Mouse (Mus musculus) forebrain, embryonic 15.5 days (tissue): ENCODE results near the gene Klrb1b. TPM values are rescaled to one million over a fixed set of nuclear protein-coding genes. Genes with fewer than 3 reads are reported as not detected.
"Not testable (repeated sequence)": the region's sequence is repeated elsewhere in the genome, so short reads cannot be mapped to it uniquely, and the experiment has no call there.

Experiments
- ATAC-seq: fragments of 200-750 bp; cut with Nextera tagmentation; replicated peaks from 2 replicates; pipeline ENCODE4 v1.8.0; 2017; ENCODE audit warnings: mild to moderate bottlenecking, moderate TSS enrichment, moderate library complexity
- H3K27ac ChIP-seq: fragments of 300-500 bp; sonication (generic); replicated peaks from 2 replicates; pipeline ENCODE4 v1.5.1; 2015; ENCODE audit warnings: mild to moderate bottlenecking, inconsistent platforms
- H3K27me3 ChIP-seq: fragments of 300-500 bp; sonication (generic); 2 replicates; pipeline ENCODE4 v1.6.1; 2015; ENCODE audit warnings: inconsistent platforms
- H3K36me3 ChIP-seq: fragments of 300-500 bp; sonication (generic); 2 replicates; pipeline ENCODE4 v1.6.1; 2015; ENCODE audit warnings: mild to moderate bottlenecking, inconsistent platforms
- H3K4me1 ChIP-seq: fragments of 300-500 bp; sonication (generic); 2 replicates; pipeline ENCODE4 v1.6.1; 2015; ENCODE audit warnings: inconsistent platforms
- H3K4me2 ChIP-seq: fragments of 300-500 bp; sonication (generic); replicated peaks from 2 replicates; pipeline ENCODE4 v1.6.1; 2015; ENCODE audit warnings: mild to moderate bottlenecking, inconsistent platforms
- H3K4me3 ChIP-seq: fragments of 300-500 bp; sonication (generic); 2 replicates; pipeline ENCODE4 v1.5.1; 2015; ENCODE audit warnings: mild to moderate bottlenecking, inconsistent platforms
- H3K9ac ChIP-seq: fragments of 300-500 bp; sonication (generic); replicated peaks from 2 replicates; pipeline ENCODE4 v1.6.1; 2015; ENCODE audit warnings: mild to moderate bottlenecking, inconsistent platforms
- H3K9me3 ChIP-seq: fragments of 300-500 bp; sonication (generic); 2 replicates; pipeline ENCODE4 v1.6.1; 2016; ENCODE audit warnings: inconsistent platforms
- WGBS: fragments of 180-500 bp; shearing (Covaris S2); methylation state at CpG from one replicate; pipeline ENCODE4 v1.1.7; 2015; ENCODE audit warnings: mixed read lengths; 5-methylcytosine and 5-hydroxymethylcytosine counted together
- polyA plus RNA-seq: library from polyadenylated mRNA; unstranded; fragments of >200 nt; fragmentation: Nextera tagmentation; extraction: Ambion mirVana; gene quantifications from 2 replicates; pipeline ENCODE4 v1.2.1, GENCODE M21; 2015

Gene Klrb1b
- polyA plus RNA-seq, 1 experiment from 2014 or later, result not detected

DNA sequence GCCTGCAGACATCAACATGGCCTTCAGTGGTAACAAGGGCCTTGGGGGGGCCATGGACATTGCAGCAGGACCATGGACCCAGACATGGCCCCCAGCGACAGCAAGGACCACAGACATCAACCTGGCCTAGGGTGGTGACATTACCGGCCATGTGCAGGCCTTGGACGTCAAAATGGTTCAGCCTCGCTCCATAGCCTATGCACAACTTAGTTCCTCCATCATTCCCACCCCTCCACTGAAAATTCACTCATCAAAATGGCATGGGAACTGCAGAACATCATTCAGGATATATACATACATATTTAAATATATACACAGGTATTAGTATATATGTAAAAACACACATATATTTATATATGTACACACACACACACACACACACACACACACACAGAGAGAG lies 21.3 kb upstream of the Klrb1b start:
- whole genome bisulfite sequencing, result 89% methylated on average over 4 of the region's 4 CpGs
- ATAC-seq, result no peak
- Histone ChIP-seq H3K4me2 (no peak overlapping the region), H3K4me1 (peaks cover 9% of the 10 kb centered on the region), H3K27me3 (no peaks in the 10 kb centered on the region), H3K9me3 (no peaks in the 10 kb centered on the region), H3K36me3 (no peaks in the 10 kb centered on the region), H3K27ac (no peak overlapping the region), H3K4me3 (no peak overlapping the region), H3K9ac (no peak overlapping the region)

- no peak for ATAC-seq
- 66% methylated on average over 8 of the region's 9 CpGs for WGBS
These were observed 19.9 kb upstream of the Klrb1b start for GRCm38 (mm10) chr6:128845998-128846542.

DNA sequence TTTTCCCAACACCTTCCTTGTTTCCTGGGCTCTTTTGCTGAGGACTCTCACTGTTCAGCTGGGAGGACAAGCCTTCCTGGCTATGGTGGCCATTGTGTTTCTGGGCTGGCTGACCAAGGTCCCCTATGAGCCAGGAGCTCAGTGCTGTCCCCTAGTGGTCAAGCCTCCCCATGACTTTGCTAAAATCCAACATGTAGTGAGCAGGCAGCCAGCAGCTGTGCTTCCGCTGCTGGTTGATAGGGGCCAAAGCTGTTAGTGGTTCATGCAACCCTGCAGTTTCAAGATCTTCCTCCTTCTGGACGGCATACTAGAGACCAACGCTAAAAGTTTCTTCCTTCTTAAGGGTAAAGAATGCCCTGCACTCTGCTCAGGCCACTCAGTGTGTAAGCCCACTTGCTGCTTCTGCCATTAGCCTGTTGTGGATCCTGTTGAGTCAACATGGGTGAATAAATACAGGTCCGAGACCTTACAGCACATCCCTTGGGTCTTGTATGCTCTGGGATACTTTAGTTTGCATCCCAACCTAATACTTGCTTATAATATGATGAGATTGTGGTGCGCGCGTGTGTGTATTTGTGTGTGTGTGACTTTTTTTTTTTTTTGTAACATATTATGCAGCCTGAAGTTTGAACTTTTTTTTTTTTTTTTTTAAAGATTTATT lies 19.3 kb upstream of the Klrb1b start:
- no peak overlapping the region for H3K9ac ChIP-seq
- no peak overlapping the region for H3K4me3 ChIP-seq
- H3K27ac ChIP-seq, result no peak overlapping the region
- no peaks in the 10 kb centered on the region for H3K27me3 ChIP-seq
- ATAC-seq, result no peak
- 27% methylated on average over 7 of the region's 7 CpGs for WGBS
- H3K4me1 ChIP-seq, result peaks cover 16% of the 10 kb centered on the region
- H3K9me3 ChIP-seq, result no peaks in the 10 kb centered on the region
- H3K4me2 ChIP-seq, result no peak overlapping the region
- no peaks in the 10 kb centered on the region for H3K36me3 ChIP-seq

More at GRCm38 (mm10) chr6:128845998-128846542, 19.9 kb upstream of the Klrb1b start:
- no peak overlapping the region for H3K9ac ChIP-seq
- H3K27ac ChIP-seq, result no peak overlapping the region
- no peaks in the 10 kb centered on the region for H3K36me3 ChIP-seq
- H3K9me3 ChIP-seq, result no peaks in the 10 kb centered on the region
- H3K27me3 ChIP-seq, result no peaks in the 10 kb centered on the region
- no peak overlapping the region for H3K4me2 ChIP-seq
- peaks cover 16% of the 10 kb centered on the region for H3K4me1 ChIP-seq
- no peak overlapping the region for H3K4me3 ChIP-seq

- no peak for ATAC-seq
These were observed 18.5 kb upstream of the Klrb1b start for GRCm38 (mm10) chr6:128844586-128845080.

GRCm38 (mm10) chr6:128844131-128844530 lies 18.0 kb upstream of the Klrb1b start:
- 28% methylated on average over 8 of the region's 8 CpGs for WGBS
- ATAC-seq, result no peak
- Histone ChIP-seq H3K27me3 (no peaks in the 10 kb centered on the region), H3K27ac (peak overlapping the region; percentile 38; the same call in 1 of the 2 replicates), H3K4me1 (peaks cover 26% of the 10 kb centered on the region), H3K4me3 (peak overlapping the region; percentile 99), H3K9ac (peak overlapping the region; percentile 60; the same call in 1 of the 2 replicates), H3K36me3 (no peaks in the 10 kb centered on the region), H3K9me3 (no peaks in the 10 kb centered on the region), H3K4me2 (peak overlapping the region; percentile 60)

More at GRCm38 (mm10) chr6:128844586-128845080, 18.5 kb upstream of the Klrb1b start:
- H3K4me1 ChIP-seq, result peaks cover 21% of the 10 kb centered on the region
- no peak overlapping the region for H3K9ac ChIP-seq
- 59% methylated on average over 5 of the region's 5 CpGs for WGBS
- H3K27me3 ChIP-seq, result no peaks in the 10 kb centered on the region
- peak overlapping the region; percentile 60 for H3K4me2 ChIP-seq
- no peaks in the 10 kb centered on the region for H3K36me3 ChIP-seq
- H3K27ac ChIP-seq, result no peak overlapping the region
- no peaks in the 10 kb centered on the region for H3K9me3 ChIP-seq
- H3K4me3 ChIP-seq, result peak overlapping the region; percentile 99; the same call in 1 of the 2 replicates

DNA sequence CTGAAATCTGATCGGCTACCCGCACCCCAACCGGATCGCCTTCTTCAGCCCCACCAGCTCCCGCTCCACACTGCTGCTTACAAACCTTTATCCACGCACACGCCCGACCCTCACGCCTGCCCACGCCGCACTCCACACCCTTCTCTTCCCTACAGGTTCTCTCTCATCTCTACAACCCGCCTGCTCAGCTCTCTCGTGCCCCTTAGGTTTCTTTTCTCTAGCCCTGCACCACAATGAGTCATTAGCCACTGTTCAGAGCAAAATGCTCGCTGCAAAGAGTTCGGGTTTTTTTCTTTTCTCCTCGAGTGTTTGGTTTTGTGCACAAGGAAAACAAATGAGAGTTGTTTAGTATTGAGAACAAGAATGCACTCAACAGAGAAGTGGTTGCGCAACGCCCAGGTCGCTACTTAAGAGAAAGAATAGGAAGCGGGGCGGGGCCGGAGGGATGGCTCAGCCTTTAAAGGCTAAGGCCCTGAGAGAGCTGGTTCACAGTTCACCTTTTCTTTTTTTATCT lies 17.4 kb upstream of the Klrb1b start:
- Histone ChIP-seq H3K9me3 (no peaks in the 10 kb centered on the region), H3K27ac (peak overlapping the region; percentile 95), H3K27me3 (no peaks in the 10 kb centered on the region), H3K4me1 (peaks cover 27% of the 10 kb centered on the region), H3K9ac (peak overlapping the region; percentile 60), H3K4me2 (peak overlapping the region; percentile 60), H3K36me3 (no peaks in the 10 kb centered on the region), H3K4me3 (peak overlapping the region; percentile 99)
- peak; percentile 57 for ATAC-seq
- WGBS, result under 1% methylated on average over 22 of the region's 22 CpGs

DNA sequence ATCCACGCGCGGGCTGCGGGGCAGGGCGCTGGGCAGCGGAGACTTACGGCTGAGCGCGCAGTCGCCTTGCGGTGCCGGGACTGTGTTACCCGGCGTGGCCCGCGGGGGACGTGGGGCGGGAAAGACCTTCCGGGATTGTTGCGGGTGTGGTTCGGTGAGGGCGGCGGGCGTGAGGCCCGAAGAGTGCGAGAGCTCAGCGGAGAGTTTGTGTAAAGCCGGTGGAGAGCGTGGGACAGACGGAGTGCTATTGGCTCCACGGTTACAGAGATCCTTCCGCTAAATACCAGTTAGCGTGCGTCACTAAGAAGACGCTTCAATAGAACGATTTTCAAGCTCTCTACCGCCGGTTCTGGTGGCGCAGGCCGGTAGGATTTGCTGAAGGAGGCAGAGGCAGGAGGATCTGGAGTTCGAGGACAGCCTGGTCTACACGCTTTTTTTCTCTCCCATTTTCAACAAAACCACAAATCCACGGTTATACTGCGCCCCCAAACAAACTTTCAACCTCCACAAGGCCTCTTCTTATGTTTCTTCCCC lies 16.9 kb upstream of the Klrb1b start:
- Histone ChIP-seq H3K4me3 (peak overlapping the region; percentile 99), H3K36me3 (no peaks in the 10 kb centered on the region), H3K27ac (peak overlapping the region; percentile 95), H3K4me2 (peak overlapping the region; percentile 63), H3K27me3 (no peaks in the 10 kb centered on the region), H3K9ac (peak overlapping the region; percentile 75), H3K9me3 (no peaks in the 10 kb centered on the region), H3K4me1 (peaks cover 27% of the 10 kb centered on the region)
- ATAC-seq, result peak; percentile 85
- under 1% methylated on average over 44 of the region's 44 CpGs for WGBS

GRCm38 (mm10) chr6:128842356-128842944 lies 16.3 kb upstream of the Klrb1b start:
- peak overlapping the region; percentile 63 for H3K4me2 ChIP-seq
- H3K9me3 ChIP-seq, result no peaks in the 10 kb centered on the region
- peaks cover 27% of the 10 kb centered on the region for H3K4me1 ChIP-seq
- H3K27ac ChIP-seq, result peak overlapping the region; percentile 95
- H3K27me3 ChIP-seq, result no peaks in the 10 kb centered on the region
- H3K4me3 ChIP-seq, result peak overlapping the region; percentile 99
- H3K36me3 ChIP-seq, result no peaks in the 10 kb centered on the region
- WGBS, result under 1% methylated on average over 20 of the region's 20 CpGs
- ATAC-seq, result no peak
- H3K9ac ChIP-seq, result peak overlapping the region; percentile 75

DNA sequence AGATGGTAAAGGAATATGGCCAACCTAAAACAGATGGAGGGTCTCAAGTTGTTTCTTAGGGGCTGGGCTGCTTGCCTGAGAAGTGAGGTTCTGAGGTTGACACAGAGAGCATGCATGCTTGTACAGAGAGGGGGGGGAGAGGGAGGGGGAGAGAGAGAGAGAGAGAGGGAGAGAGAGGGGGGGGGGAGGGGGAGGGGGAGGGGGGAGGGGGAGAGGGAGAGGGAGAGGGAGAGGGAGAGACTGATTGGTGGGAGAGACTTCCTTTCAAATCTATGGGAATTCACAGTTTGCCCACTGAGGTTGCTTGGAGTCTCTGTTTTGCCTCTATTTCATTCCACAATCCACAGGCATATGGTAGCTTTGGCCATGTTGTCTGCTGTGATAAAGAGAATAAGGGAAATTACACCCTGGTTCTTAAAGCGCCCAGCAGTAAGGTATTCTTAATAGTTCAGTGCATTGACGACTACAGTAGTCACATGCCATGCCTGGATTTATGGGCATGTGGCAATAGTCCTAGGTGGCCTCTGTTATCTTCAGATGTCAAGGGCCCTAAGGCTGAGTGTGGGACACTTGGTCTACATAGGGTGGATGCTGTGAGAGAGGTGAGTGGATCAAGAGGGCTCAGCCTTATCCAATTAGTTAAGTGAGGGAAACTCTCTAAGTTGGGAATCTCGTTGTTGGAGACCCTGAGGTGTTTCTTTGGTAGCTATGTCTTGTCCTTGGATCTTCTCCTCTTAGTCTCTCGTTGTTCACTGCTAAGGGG lies 15.4 kb upstream of the Klrb1b start:
- ATAC-seq, result no peak
- no peaks in the 10 kb centered on the region for H3K9me3 ChIP-seq
- H3K27me3 ChIP-seq, result no peaks in the 10 kb centered on the region
- H3K4me2 ChIP-seq, result peak overlapping the region; percentile 63
- no peaks in the 10 kb centered on the region for H3K36me3 ChIP-seq
- peaks cover 34% of the 10 kb centered on the region for H3K4me1 ChIP-seq
- H3K4me3 ChIP-seq, result peak overlapping the region; percentile 99
- WGBS, result 40% methylated on average over 4 of the region's 4 CpGs
- 0 out of 2 replicates have a peak overlapping the region, but pooled peaks have one; percentile 95 for H3K27ac ChIP-seq
- peak overlapping the region; percentile 75; the same call in 1 of the 2 replicates for H3K9ac ChIP-seq

DNA sequence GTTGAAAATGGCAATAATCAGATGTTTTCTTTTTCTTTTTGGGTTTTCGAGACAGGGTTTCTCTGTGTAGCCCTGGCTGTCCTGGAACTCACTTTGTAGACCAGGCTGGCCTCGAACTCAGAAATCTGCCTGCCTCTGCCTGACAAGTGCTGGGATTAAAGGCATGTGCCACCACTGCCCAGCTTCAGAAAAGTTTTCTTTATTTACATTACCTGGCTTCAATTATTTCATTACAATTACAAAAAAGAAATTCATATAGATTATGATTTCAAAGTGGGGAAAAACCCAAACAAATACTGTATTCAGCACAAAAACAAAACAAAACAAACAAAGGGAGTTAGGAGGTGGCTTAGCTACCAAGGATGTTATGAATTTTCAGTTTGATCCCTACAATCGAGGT lies 14.5 kb upstream of the Klrb1b start:
- H3K36me3 ChIP-seq, H3K9me3 ChIP-seq, ATAC-seq, H3K4me3 ChIP-seq, H3K4me2 ChIP-seq, H3K27me3 ChIP-seq, H3K9ac ChIP-seq, H3K27ac ChIP-seq: not testable (repeated sequence)
- WGBS, result 90% methylated on average over 3 of the region's 3 CpGs
- peaks cover 34% of the 10 kb centered on the region for H3K4me1 ChIP-seq

- H3K27ac ChIP-seq, result peak overlapping the region; percentile 93; the same call in 1 of the 2 replicates
These were observed 13.8 kb upstream of the Klrb1b start for GRCm38 (mm10) chr6:128839921-128840320.

More at GRCm38 (mm10) chr6:128839921-128840320, 13.8 kb upstream of the Klrb1b start:
- peaks cover 34% of the 10 kb centered on the region for H3K4me1 ChIP-seq
- peak overlapping the region; percentile 65 for H3K4me2 ChIP-seq
- H3K27me3 ChIP-seq, result no peaks in the 10 kb centered on the region
- no peaks in the 10 kb centered on the region for H3K9me3 ChIP-seq
- no peaks in the 10 kb centered on the region for H3K36me3 ChIP-seq
- peak overlapping the region; percentile 80 for H3K4me3 ChIP-seq
- ATAC-seq, result no peak
- 66% methylated on average over 7 of the region's 7 CpGs for WGBS
- H3K9ac ChIP-seq, result no peak overlapping the region
